Mouse (Mus musculus): ENCODE data around the gene Mki67. TPM values are rescaled to one million over a fixed set of nuclear protein-coding genes. Genes with fewer than 3 reads are reported as not detected.
"Not testable (repeated sequence)": the region's sequence is repeated elsewhere in the genome, so short reads cannot be mapped to it uniquely, and the experiment has no call there.

The Mki67 gene
- polyA plus RNA-seq, 1 experiment from 2014 or later = 2.8 TPM

GRCm38 (mm10) chr7:135689396-135689795, 26.8 kb downstream of the Mki67 start:
- no peaks in the 10 kb centered on the region for H3K9me3 ChIP-seq (ENCODE audit: low read length)
- TF ChIP-seq EP300 (IDR thresholded peaks at IDR 0.05) (no peak), CTCF (IDR thresholded peaks at IDR 0.05) (no peak)
- 90% methylated on average over 7 of the region's 7 CpGs for WGBS
- no peak overlapping the region for H3K4me2 ChIP-seq (replicated peaks; ENCODE audit: low read depth, low read length)
- no peak for DNase-seq (ENCODE audit: low spot score)
- H3K27me3 ChIP-seq (replicated peaks; ENCODE audit: insufficient read depth, low read length) = no peaks in the 10 kb centered on the region
- H3K27ac ChIP-seq (ENCODE audit: low read length) = no peak overlapping the region
- no peak for ATAC-seq
- no peaks in the 10 kb centered on the region for H3K36me3 ChIP-seq (ENCODE audit: insufficient read depth, low read length)
- H3K4me3 ChIP-seq (ENCODE audit: low read depth, low read length) = no peak overlapping the region
- no peaks in the 10 kb centered on the region for H3K4me1 ChIP-seq (ENCODE audit: insufficient read depth, low read depth, low read length)
- no peak overlapping the region for H3K9ac ChIP-seq (replicated peaks; ENCODE audit: low read depth)

GRCm38 (mm10) chr7:135684938-135685337, 31.2 kb downstream of the Mki67 start:
- Histone ChIP-seq H3K36me3 (ENCODE audit: insufficient read depth, low read length) (no peaks in the 10 kb centered on the region), H3K27me3 (replicated peaks; ENCODE audit: insufficient read depth, low read length) (no peaks in the 10 kb centered on the region), H3K9ac (replicated peaks; ENCODE audit: low read depth) (no peak overlapping the region), H3K27ac (ENCODE audit: low read length) (no peak overlapping the region), H3K4me3 (ENCODE audit: low read depth, low read length) (no peak overlapping the region), H3K4me2 (replicated peaks; ENCODE audit: low read depth, low read length) (no peak overlapping the region), H3K9me3 (ENCODE audit: low read length) (no peaks in the 10 kb centered on the region), H3K4me1 (ENCODE audit: insufficient read depth, low read depth, low read length) (no peaks in the 10 kb centered on the region)
- ATAC-seq (no peak), DNase-seq (ENCODE audit: low spot score) (no peak)
- 71% methylated on average over 7 of the region's 7 CpGs for WGBS
- TF ChIP-seq CTCF (IDR thresholded peaks at IDR 0.05) = no peak

GRCm38 (mm10) chr7:135684098-135684497, 32.1 kb downstream of the Mki67 start:
- H3K9me3 ChIP-seq (ENCODE audit: low read length); H3K4me2 ChIP-seq (replicated peaks; ENCODE audit: low read depth, low read length); H3K27ac ChIP-seq (ENCODE audit: low read length); H3K27me3 ChIP-seq (replicated peaks; ENCODE audit: insufficient read depth, low read length); ATAC-seq; H3K9ac ChIP-seq (replicated peaks; ENCODE audit: low read depth); H3K4me1 ChIP-seq (ENCODE audit: insufficient read depth, low read depth, low read length); H3K36me3 ChIP-seq (ENCODE audit: insufficient read depth, low read length); H3K4me3 ChIP-seq (ENCODE audit: low read depth, low read length); DNase-seq (ENCODE audit: low spot score): not testable (repeated sequence)
- 54% methylated on average over 4 of the region's 4 CpGs for whole genome bisulfite sequencing

- DNase-seq (ENCODE audit: low spot score) = peak; percentile 85
- no peak for TF ChIP-seq EP300 (IDR thresholded peaks at IDR 0.05)
- TF ChIP-seq CTCF (IDR thresholded peaks at IDR 0.05) = peak; percentile 88
- H3K9me3 ChIP-seq (ENCODE audit: low read length) = no peaks in the 10 kb centered on the region
- WGBS = 61% methylated on average over 5 of the region's 5 CpGs
- H3K27ac ChIP-seq (ENCODE audit: low read length) = no peak overlapping the region
- H3K27me3 ChIP-seq (replicated peaks; ENCODE audit: insufficient read depth, low read length) = no peaks in the 10 kb centered on the region
- ATAC-seq = peak; percentile 74
- H3K4me3 ChIP-seq (ENCODE audit: low read depth, low read length) = no peak overlapping the region
- H3K4me1 ChIP-seq (ENCODE audit: insufficient read depth, low read depth, low read length) = no peaks in the 10 kb centered on the region
- H3K9ac ChIP-seq (replicated peaks; ENCODE audit: low read depth) = no peak overlapping the region
- H3K36me3 ChIP-seq (ENCODE audit: insufficient read depth, low read length) = no peaks in the 10 kb centered on the region
- no peak overlapping the region for H3K4me2 ChIP-seq (replicated peaks; ENCODE audit: low read depth, low read length)
Observed at GRCm38 (mm10) chr7:135680334-135680733, 35.8 kb downstream of the Mki67 start.

- Histone ChIP-seq H3K4me2 (replicated peaks; ENCODE audit: low read depth, low read length) (no peak overlapping the region), H3K36me3 (ENCODE audit: insufficient read depth, low read length) (no peaks in the 10 kb centered on the region), H3K9me3 (ENCODE audit: low read length) (no peaks in the 10 kb centered on the region), H3K4me3 (ENCODE audit: low read depth, low read length) (no peak overlapping the region), H3K27me3 (replicated peaks; ENCODE audit: insufficient read depth, low read length) (no peaks in the 10 kb centered on the region), H3K27ac (ENCODE audit: low read length) (no peak overlapping the region), H3K9ac (replicated peaks; ENCODE audit: low read depth) (no peak overlapping the region), H3K4me1 (ENCODE audit: insufficient read depth, low read depth, low read length) (no peaks in the 10 kb centered on the region)
- DNase-seq (ENCODE audit: low spot score) = peak; percentile 17
- peak; percentile 40; the same call in 1 of the 2 replicates for ATAC-seq
- WGBS = 52% methylated on average over 8 of the region's 8 CpGs
- TF ChIP-seq CTCF (IDR thresholded peaks at IDR 0.05) (no peak), EP300 (IDR thresholded peaks at IDR 0.05) (no peak)
Observed at GRCm38 (mm10) chr7:135676722-135677121, 39.4 kb downstream of the Mki67 start.

- no peaks in the 10 kb centered on the region for H3K9me3 ChIP-seq (ENCODE audit: low read length)
- H3K9ac ChIP-seq (replicated peaks; ENCODE audit: low read depth) = no peak overlapping the region
- H3K4me1 ChIP-seq (ENCODE audit: insufficient read depth, low read depth, low read length) = no peaks in the 10 kb centered on the region
- ATAC-seq (no peak), DNase-seq (ENCODE audit: low spot score) (no peak)
- 69% methylated on average over 3 of the region's 3 CpGs for WGBS
- no peaks in the 10 kb centered on the region for H3K27me3 ChIP-seq (replicated peaks; ENCODE audit: insufficient read depth, low read length)
- no peak overlapping the region for H3K27ac ChIP-seq (ENCODE audit: low read length)
- no peaks in the 10 kb centered on the region for H3K36me3 ChIP-seq (ENCODE audit: insufficient read depth, low read length)
- H3K4me2 ChIP-seq (replicated peaks; ENCODE audit: low read depth, low read length) = no peak overlapping the region
- TF ChIP-seq EP300 (IDR thresholded peaks at IDR 0.05) (no peak), CTCF (IDR thresholded peaks at IDR 0.05) (no peak)
- H3K4me3 ChIP-seq (ENCODE audit: low read depth, low read length) = no peak overlapping the region
Observed at GRCm38 (mm10) chr7:135673576-135673975, 42.6 kb downstream of the Mki67 start.

Data from lung, postnatal 0 days (tissue).